Mouse (Mus musculus) spleen, adult 12 weeks (tissue): ENCODE measurements around the gene Grik3.

Experiments used
- DNase-seq: peaks from one replicate; pipeline ENCODE4 v3.0.0; 2022; ENCODE audit warnings: low spot score

Gene Grik3

GRCm38 (mm10) chr4:125490661-125491504, at the start of gene Grik3:
Grik3 (plus strand) TSS chr4:125490700.
- DNase-seq = no peak

- DNase-seq = no peak
These were observed 48.7 kb upstream of the Grik3 start for GRCm38 (mm10) chr4:125441821-125442220.

GRCm38 (mm10) chr4:125444366-125444765, 46.1 kb upstream of the Grik3 start:
- DNase-seq = no peak

GRCm38 (mm10) chr4:125450602-125451321, 39.7 kb upstream of the Grik3 start:
- no peak for DNase-seq

GRCm38 (mm10) chr4:125451821-125452220, 38.7 kb upstream of the Grik3 start:
- no peak for DNase-seq

GRCm38 (mm10) chr4:125456506-125456905, 34.0 kb upstream of the Grik3 start:
- no peak for DNase-seq

GRCm38 (mm10) chr4:125457152-125458093, 33.1 kb upstream of the Grik3 start:
- no peak for DNase-seq

GRCm38 (mm10) chr4:125459791-125460190, 30.7 kb upstream of the Grik3 start:
- no peak for DNase-seq

- DNase-seq = no peak
These were observed 20.7 kb upstream of the Grik3 start for GRCm38 (mm10) chr4:125469711-125470372.

- DNase-seq = no peak
These were observed 15.6 kb upstream of the Grik3 start for GRCm38 (mm10) chr4:125474903-125475302.

- no peak for DNase-seq
These were observed 12.4 kb upstream of the Grik3 start for GRCm38 (mm10) chr4:125478071-125478470.

GRCm38 (mm10) chr4:125481256-125481655, 9.2 kb upstream of the Grik3 start:
- DNase-seq = no peak

GRCm38 (mm10) chr4:125484131-125484530, 6.4 kb upstream of the Grik3 start:
- no peak for DNase-seq

- no peak for DNase-seq
These were observed 4.9 kb upstream of the Grik3 start for GRCm38 (mm10) chr4:125485416-125486239.

- no peak for DNase-seq
These were observed 3.9 kb upstream of the Grik3 start for GRCm38 (mm10) chr4:125486616-125487015.

- no peak for DNase-seq
These were observed 3.5 kb upstream of the Grik3 start for GRCm38 (mm10) chr4:125487031-125487430.

- DNase-seq = no peak
These were observed 1.5 kb upstream of the Grik3 start for GRCm38 (mm10) chr4:125488796-125489637.

GRCm38 (mm10) chr4:125489901-125490590, 454 bp upstream of the Grik3 start:
- DNase-seq = no peak

GRCm38 (mm10) chr4:125491505-125492121, 1.1 kb downstream of the Grik3 start:
- DNase-seq = no peak
